ENCODE assay signal across 8 mouse cellular contexts in genomic region chr6:124916695-124917517, GRCm38 (mm10). TPM values are rescaled to one million over a fixed set of nuclear protein-coding genes. Genes with fewer than 3 reads are reported as not detected.
A peak's percentile ranks its signal among the peaks of the same experiment; 100 is the strongest.
DNase-seq lines count a peak whose midpoint lies in the region; ATAC-seq and TF ChIP-seq lines count a peak whose summit lies in the region.

No protein-coding gene starts in this region.

- peaks cover 5 to 36% of the 10 kb centered on the region in 2 experiments for H3K4me1 ChIP-seq in ES-E14 (ENCODE audit: control insufficient read depth in 2 of 2, insufficient read depth in 2 of 2, low read length in 2 of 2, poor library complexity in 1 of 2)
- peaks cover 51% of the 10 kb centered on the region for H3K4me1 ChIP-seq in forebrain, embryonic 15.5 days
- peaks cover 19% of the 10 kb centered on the region for H3K4me1 ChIP-seq in lung, adult 2 months (ENCODE audit: control insufficient read depth, insufficient read depth, low read length)
- H3K4me1 ChIP-seq in neural tube, embryonic 15.5 days = peaks cover 63% of the 10 kb centered on the region

- no peak for DNase-seq in ES-E14 (ENCODE audit: low read depth, low spot score)
- peak; percentile 93 to 99 for DNase-seq in cerebellum, adult 18-20 months
- DNase-seq in heart, postnatal 14 days = peak; percentile 98
- DNase-seq in layer of hippocampus, adult 18-20 months (ENCODE audit: low spot score in 2 of 2) = peak; percentile 78 to 91
- peak; percentile 92 for DNase-seq in lung, adult 2 months
- peak; percentile 87 for DNase-seq in testis, postnatal 14 days (ENCODE audit: low spot score)

- no peaks in the 10 kb centered on the region for H3K9me3 ChIP-seq in ES-E14 (ENCODE audit: control insufficient read depth, insufficient read depth, low read depth, low read length)
- no peaks in the 10 kb centered on the region for H3K9me3 ChIP-seq in forebrain, embryonic 15.5 days
- H3K9me3 ChIP-seq in neural tube, embryonic 15.5 days (replicated peaks) = no peaks in the 10 kb centered on the region

- under 1% methylated on average over 63 of the region's 67 CpGs for WGBS in forebrain, embryonic 15.5 days
- 1% methylated on average over 52 of the region's 67 CpGs for WGBS in lung, adult 2 months
- WGBS in neural tube, embryonic 15.5 days = 1% methylated on average over 55 of the region's 67 CpGs

- 0 out of 2 replicates have a peak, but pooled peaks have one; percentile 21 for TF ChIP-seq POLR2A in lung, adult 2 months (IDR thresholded peaks at IDR 0.05; ENCODE audit: borderline replicate concordance, extremely low read depth, low read depth, low read length)

- ATAC-seq in forebrain, embryonic 15.5 days (replicated peaks) = peak; percentile 66
- ATAC-seq in neural tube, embryonic 15.5 days (ENCODE audit: low FRiP score) = peak; percentile 64

- intact Hi-C loops in heart, postnatal 14 days (cut with DNase I) = loop anchor here (1.0 to 5.0 kb wide), 2 partner anchors 13 to 120 kb away; partner anchors contain the start of gene Ing4

- H3K4me3 ChIP-seq in ES-E14 (ENCODE audit: insufficient read depth in 1 of 2, low read depth in 1 of 2, low read length in 2 of 2, poor library complexity in 1 of 2, severe bottlenecking in 1 of 2) = peak overlapping the region; percentile 96 to 98
- H3K4me3 ChIP-seq in forebrain, embryonic 15.5 days = peak overlapping the region; percentile 94
- peak overlapping the region; percentile 79 for H3K4me3 ChIP-seq in lung, adult 2 months (replicated peaks; ENCODE audit: extremely low read depth, low read depth, low read length)
- peak overlapping the region; percentile 95 for H3K4me3 ChIP-seq in neural tube, embryonic 15.5 days (replicated peaks)

- TF ChIP-seq CTCF in lung, adult 2 months (IDR thresholded peaks at IDR 0.05; ENCODE audit: insufficient read depth, low read length) = peak; percentile 27; the same call in 1 of the 2 replicates

- peak overlapping the region; percentile 97 for H3K9ac ChIP-seq in ES-E14 (ENCODE audit: insufficient read depth, low read depth, low read length, poor library complexity, severe bottlenecking)
- peak overlapping the region; percentile 100 for H3K9ac ChIP-seq in forebrain, embryonic 15.5 days (replicated peaks)
- peak overlapping the region; percentile 100 for H3K9ac ChIP-seq in neural tube, embryonic 15.5 days (replicated peaks)

- H3K27ac ChIP-seq in ES-E14 (ENCODE audit: insufficient read depth, low read depth, low read length, poor library complexity, severe bottlenecking) = peak overlapping the region; percentile 95
- peak overlapping the region; percentile 100 for H3K27ac ChIP-seq in forebrain, embryonic 15.5 days (replicated peaks)
- peak overlapping the region; percentile 100 for H3K27ac ChIP-seq in neural tube, embryonic 15.5 days (replicated peaks)

- in situ Hi-C loops in ES-E14 (cut with MboI; ENCODE audit: low sequenced_read_pairs in 2 of 2, unreplicated experiment in 2 of 2) = no loop called here

- H3K27me3 ChIP-seq in forebrain, embryonic 15.5 days = no peaks in the 10 kb centered on the region
- no peaks in the 10 kb centered on the region for H3K27me3 ChIP-seq in neural tube, embryonic 15.5 days (replicated peaks)

- H3K4me2 ChIP-seq in forebrain, embryonic 15.5 days (replicated peaks) = peak overlapping the region; percentile 97
- H3K4me2 ChIP-seq in neural tube, embryonic 15.5 days = peak overlapping the region; percentile 99

- H3K36me3 ChIP-seq in ES-E14 (ENCODE audit: control insufficient read depth, insufficient read depth, low read length, poor library complexity, severe bottlenecking) = peaks cover 9% of the 10 kb centered on the region; the same call in 1 of the 2 replicates
- H3K36me3 ChIP-seq in forebrain, embryonic 15.5 days = peaks cover 27% of the 10 kb centered on the region
- peaks cover 23% of the 10 kb centered on the region for H3K36me3 ChIP-seq in neural tube, embryonic 15.5 days

TF ChIP-seq in ES-E14, 5 proteins besides CTCF, POLR2A, EP300 and RAD21:
- TF ChIP-seq CHD2 (IDR thresholded peaks at IDR 0.05; ENCODE audit: low read depth, low read length) (no peak), ZC3H11A (IDR thresholded peaks at IDR 0.05; ENCODE audit: borderline replicate concordance, low read depth, low read length) (no peak), MAFK (IDR thresholded peaks at IDR 0.05; ENCODE audit: insufficient read depth, low read depth, low read length) (no peak), HCFC1 (IDR thresholded peaks at IDR 0.05; ENCODE audit: borderline replicate concordance, insufficient read depth, low read length) (no peak), ZNF384 (IDR thresholded peaks at IDR 0.05; ENCODE audit: low read depth, low read length) (no peak)

RNA-seq across cellular contexts. Expression of gene Ptms, which starts 3.0 kb away (rescaled TPM):
- total RNA-seq in ES-E14 (2012; rRNA removed) = 66.7 and 67.4 TPM in 2 replicates
- 772 and 823 TPM in 2 replicates for polyA plus RNA-seq in forebrain, embryonic 15.5 days (2015; fragmentation: Nextera tagmentation; extraction: Ambion mirVana)
- 100 to 1,000 TPM; 369 to 378 TPM for total RNA-seq in heart, postnatal 14 days (2021)
- total RNA-seq in layer of hippocampus, adult 18-20 months (2021) = 1,000 to 10,000 TPM; 1,033 to 1,052 TPM
- 1,982 and 2,310 TPM in 2 replicates for polyA plus RNA-seq in lung, adult 2 months (2012; rRNA removed)
- polyA plus RNA-seq in neural tube, embryonic 15.5 days (2015; fragmentation: Nextera tagmentation; extraction: Ambion mirVana) = 637 and 745 TPM in 2 replicates

RNA-seq across cellular contexts. Expression of gene Lag3, which starts 5.4 kb away (rescaled TPM):
- 1.0 and 1.2 TPM in 2 replicates for total RNA-seq in ES-E14 (2012; rRNA removed)
- polyA plus RNA-seq in forebrain, embryonic 15.5 days (2015; fragmentation: Nextera tagmentation; extraction: Ambion mirVana) = 2.6 and 3.3 TPM in 2 replicates
- total RNA-seq in heart, postnatal 14 days (2021) = under 1 TPM; 0.62 to 0.80 TPM
- 1 to 10 TPM; 2.6 to 3.6 TPM for total RNA-seq in layer of hippocampus, adult 18-20 months (2021)
- polyA plus RNA-seq in lung, adult 2 months (2012; rRNA removed) = 1.4 and 1.9 TPM in 2 replicates
- polyA plus RNA-seq in neural tube, embryonic 15.5 days (2015; fragmentation: Nextera tagmentation; extraction: Ambion mirVana) = 3.2 and 3.5 TPM in 2 replicates

RNA-seq across cellular contexts. Expression of gene Mlf2, which starts 14.3 kb away (rescaled TPM):
- total RNA-seq in ES-E14 (2012; rRNA removed) = 179 and 196 TPM in 2 replicates
- 507 and 513 TPM in 2 replicates for polyA plus RNA-seq in forebrain, embryonic 15.5 days (2015; fragmentation: Nextera tagmentation; extraction: Ambion mirVana)
- total RNA-seq in heart, postnatal 14 days (2021) = 100 to 1,000 TPM; 214 to 217 TPM
- 100 to 1,000 TPM; 631 to 670 TPM for total RNA-seq in layer of hippocampus, adult 18-20 months (2021)
- polyA plus RNA-seq in lung, adult 2 months (2012; rRNA removed) = 313 and 336 TPM in 2 replicates
- polyA plus RNA-seq in neural tube, embryonic 15.5 days (2015; fragmentation: Nextera tagmentation; extraction: Ambion mirVana) = 543 and 603 TPM in 2 replicates

RNA-seq across cellular contexts. Expression of gene Cd4, which starts 28.9 kb away (rescaled TPM):
- total RNA-seq in ES-E14 (2012; rRNA removed) = 0.37 and 0.49 TPM in 2 replicates
- polyA plus RNA-seq in forebrain, embryonic 15.5 days (2015; fragmentation: Nextera tagmentation; extraction: Ambion mirVana) = 0.15 TPM in 1 of 2 replicates, not detected in the other
- total RNA-seq in heart, postnatal 14 days (2021) = 10 to 100 TPM in 1 of 2 experiments, 1 to 10 TPM in 1; 1.2 to 12.3 TPM
- total RNA-seq in layer of hippocampus, adult 18-20 months (2021) = under 1 TPM in 1 of 2 experiments, not detected in 1; 0.25 TPM
- polyA plus RNA-seq in lung, adult 2 months (2012; rRNA removed) = 1.9 and 2.7 TPM in 2 replicates
- polyA plus RNA-seq in neural tube, embryonic 15.5 days (2015; fragmentation: Nextera tagmentation; extraction: Ambion mirVana) = 0.17 and 0.61 TPM in 2 replicates

RNA-seq across cellular contexts. Expression of gene Cops7a, which starts 48.4 kb away (rescaled TPM):
- total RNA-seq in ES-E14 (2012; rRNA removed) = 138 and 141 TPM in 2 replicates
- 90.2 and 93.6 TPM in 2 replicates for polyA plus RNA-seq in forebrain, embryonic 15.5 days (2015; fragmentation: Nextera tagmentation; extraction: Ambion mirVana)
- 10 to 100 TPM; 90.1 to 99.6 TPM for total RNA-seq in heart, postnatal 14 days (2021)
- 100 to 1,000 TPM; 154 to 161 TPM for total RNA-seq in layer of hippocampus, adult 18-20 months (2021)
- 178 and 213 TPM in 2 replicates for polyA plus RNA-seq in lung, adult 2 months (2012; rRNA removed)
- 95.4 and 112 TPM in 2 replicates for polyA plus RNA-seq in neural tube, embryonic 15.5 days (2015; fragmentation: Nextera tagmentation; extraction: Ambion mirVana)
